In genomic region chr12:103901929-103902328, GRCm38 (mm10) we compare ENCODE assay signal across 19 mouse cellular contexts. TPM values are rescaled to one million over a fixed set of nuclear protein-coding genes. Genes with fewer than 3 reads are reported as not detected.
DNase-seq lines count a peak whose midpoint lies in the region; ATAC-seq and TF ChIP-seq lines count a peak whose summit lies in the region.
"Not testable (repeated sequence)": the region's sequence is repeated elsewhere in the genome, so short reads cannot be mapped to it uniquely, and the experiment has no call there.
"Had no signal": no experiment of that assay in that cellular context is flagged by ENCODE, and none has a peak within 500 bp of the region (broad histone marks: within the 10 kb centered on the region; RNA-seq: fewer than 3 reads in every experiment).

No protein-coding gene starts in this region.

- not testable (repeated sequence) for TF ChIP-seq POLR2A in liver, adult 2 months (IDR thresholded peaks at IDR 0.05; ENCODE audit: extremely low read depth, insufficient read depth, low read length)

- WGBS in liver, adult 2 months: 17% methylated on average over 3 of the region's 3 CpGs
- WGBS in liver, postnatal 0 days (ENCODE audit: insufficient replicate concordance): 57% methylated on average over 3 of the region's 3 CpGs

- not testable (repeated sequence) for H3K79me2 ChIP-seq in liver, adult 2 months (ENCODE audit: control insufficient read depth, insufficient read depth, low read length)

- H3K9me3 ChIP-seq in liver, postnatal 0 days (ENCODE audit: low read length): not testable (repeated sequence)

- H3K4me1 ChIP-seq in liver, adult 2 months (ENCODE audit: control insufficient read depth, insufficient read depth, low read length); liver, postnatal 0 days (ENCODE audit: insufficient read depth): not testable (repeated sequence)

- ATAC-seq in liver, postnatal 0 days: not testable (repeated sequence)

- peak overlapping the region; percentile 44 for H3K4me2 ChIP-seq in liver, postnatal 0 days (ENCODE audit: low read depth, low read length)

- H3K36me3 ChIP-seq in liver, adult 2 months (ENCODE audit: control insufficient read depth, insufficient read depth, low read length): peaks cover 13% of the 10 kb centered on the region
- not testable (repeated sequence) for H3K36me3 ChIP-seq in liver, postnatal 0 days (replicated peaks; ENCODE audit: insufficient read depth, low read length)

- peak overlapping the region; percentile 39 for H3K4me3 ChIP-seq in liver, adult 2 months (ENCODE audit: insufficient read depth, low read depth, low read length)
- H3K4me3 ChIP-seq in liver, postnatal 0 days (ENCODE audit: low read depth, low read length): not testable (repeated sequence)

- TF ChIP-seq EP300 in liver, postnatal 0 days (IDR thresholded peaks at IDR 0.05; ENCODE audit: low read depth): not testable (repeated sequence)

- peak; percentile 37 for DNase-seq in adrenal gland, postnatal 10 days
- peak; percentile 4 for DNase-seq in gastrocnemius, adult 18-20 months (ENCODE audit: low spot score)
- peak; percentile 10 to 30 for DNase-seq in heart, adult 9 months (ENCODE audit: low spot score in 2 of 2)
- peak; percentile 78 for DNase-seq in liver, adult 2 months (ENCODE audit: extremely low read depth, low read depth, low spot score)
- not testable (repeated sequence) for DNase-seq in liver, postnatal 0 days
- DNase-seq in lung, postnatal 25 days (ENCODE audit: low spot score): peak; percentile 4

- H3K9ac ChIP-seq in liver, adult 2 months (ENCODE audit: low read depth, low read length): peak overlapping the region; percentile 83
- not testable (repeated sequence) for H3K9ac ChIP-seq in liver, postnatal 0 days (replicated peaks)

- not testable (repeated sequence) for H3K27me3 ChIP-seq in liver, adult 2 months (ENCODE audit: control insufficient read depth, insufficient read depth, low read length); liver, postnatal 0 days (ENCODE audit: insufficient read depth, low read length)

- not testable (repeated sequence) for TF ChIP-seq CTCF in liver, adult 2 months (IDR thresholded peaks at IDR 0.05; ENCODE audit: low read depth, low read length); liver, postnatal 0 days (IDR thresholded peaks at IDR 0.05; ENCODE audit: low read depth)

- H3K27ac ChIP-seq in liver, adult 2 months (replicated peaks; ENCODE audit: insufficient read depth, low read depth, low read length): peak overlapping the region; percentile 92
- peak overlapping the region; percentile 82 for H3K27ac ChIP-seq in liver, postnatal 0 days (ENCODE audit: low read depth)

RNA-seq across cellular contexts. Expression of gene Serpina1c, which starts 2.8 kb away (rescaled TPM):
- total RNA-seq in adrenal gland, postnatal 10 days (2021): 100 to 1,000 TPM; 280 to 719 TPM
- under 1 TPM in 1 of 2 experiments, not detected in 1; 0.50 TPM for total RNA-seq in gastrocnemius, adult 18-20 months (2021)
- total RNA-seq in liver, adult 2 months (2014; rRNA removed): 6,010 and 6,410 TPM in 2 replicates
- polyA plus RNA-seq in liver, adult 2 months (2012; rRNA removed): 8,302 and 8,890 TPM in 2 replicates
- 1,386 and 1,402 TPM in 2 replicates for polyA plus RNA-seq in liver, postnatal 0 days (2015; fragmentation: Nextera tagmentation; extraction: Ambion mirVana)
- total RNA-seq: heart, postnatal 10 days; heart, postnatal 4 days; MEL had no signal
- polyA plus RNA-seq: brain, embryonic 14.5 days; C2C12; cortical plate, adult 2 months; embryonic facial prominence, embryonic 12.5 days; forebrain, embryonic 11.5 days; forebrain, embryonic 15.5 days; heart, embryonic 14.5 days; hindbrain, embryonic 12.5 days; hindbrain, embryonic 16.5 days; inflammation-experienced regulatory T-cells, adult 6 months had no signal

RNA-seq across cellular contexts. Expression of gene Serpina1a, which starts 38.6 kb away (rescaled TPM):
- total RNA-seq in adrenal gland, postnatal 10 days (2021): 100 to 1,000 TPM; 292 to 744 TPM
- under 1 TPM in 1 of 2 experiments, not detected in 1; 0.88 TPM for total RNA-seq in gastrocnemius, adult 18-20 months (2021)
- total RNA-seq in liver, adult 2 months (2014; rRNA removed): 6,488 and 8,697 TPM in 2 replicates
- polyA plus RNA-seq in liver, adult 2 months (2012; rRNA removed): 6,371 and 7,029 TPM in 2 replicates
- polyA plus RNA-seq in liver, postnatal 0 days (2015; fragmentation: Nextera tagmentation; extraction: Ambion mirVana): 2,837 and 2,905 TPM in 2 replicates
- total RNA-seq: heart, postnatal 10 days; MEL had no signal
- polyA plus RNA-seq: C2C12; cortical plate, adult 2 months; embryonic facial prominence, embryonic 12.5 days; forebrain, embryonic 11.5 days; forebrain, embryonic 15.5 days; hindbrain, embryonic 12.5 days; hindbrain, embryonic 16.5 days; inflammation-experienced regulatory T-cells, adult 6 months had no signal

RNA-seq across cellular contexts. Expression of gene Serpina1e, which starts 56.8 kb away (rescaled TPM):
- total RNA-seq in adrenal gland, postnatal 10 days (2021): 100 to 1,000 TPM; 155 to 364 TPM
- total RNA-seq in gastrocnemius, adult 18-20 months (2021): under 1 TPM in 1 of 2 experiments, not detected in 1; 0.47 TPM
- 1,162 and 7,105 TPM in 2 replicates for total RNA-seq in liver, adult 2 months (2014; rRNA removed)
- polyA plus RNA-seq in liver, adult 2 months (2012; rRNA removed): 268 and 557 TPM in 2 replicates
- 4,259 and 4,481 TPM in 2 replicates for polyA plus RNA-seq in liver, postnatal 0 days (2015; fragmentation: Nextera tagmentation; extraction: Ambion mirVana)
- total RNA-seq: heart, postnatal 10 days; MEL had no signal
- polyA plus RNA-seq: C2C12; cortical plate, adult 2 months; embryonic facial prominence, embryonic 12.5 days; forebrain, embryonic 11.5 days; forebrain, embryonic 15.5 days; heart, embryonic 14.5 days; hindbrain, embryonic 12.5 days; hindbrain, embryonic 16.5 days; inflammation-experienced regulatory T-cells, adult 6 months had no signal

Comparison
In these comparisons a context has a peak if more than half of its experiments do, and no peak if none do; other contexts are left out.
1. RNA of gene Serpina1c, which starts 2.8 kb away (total RNA-seq): 6,010 to 6,410 TPM in liver, adult 2 months and 280 to 719 TPM in adrenal gland, postnatal 10 days; 0.50 TPM in gastrocnemius, adult 18-20 months; every median in the first group is over 100 times any median in the second.
2. RNA of gene Serpina1a, which starts 38.6 kb away (total RNA-seq): 6,488 to 8,697 TPM in liver, adult 2 months and 292 to 744 TPM in adrenal gland, postnatal 10 days; 0.88 TPM in gastrocnemius, adult 18-20 months; every median in the first group is over 100 times any median in the second.
3. RNA of gene Serpina1e, which starts 56.8 kb away (total RNA-seq): 1,162 to 7,105 TPM in liver, adult 2 months and 155 to 364 TPM in adrenal gland, postnatal 10 days; 0.47 TPM in gastrocnemius, adult 18-20 months; every median in the first group is over 100 times any median in the second.